Mouse (Mus musculus): ENCODE data around the gene Taz.

Gene Taz

DNA sequence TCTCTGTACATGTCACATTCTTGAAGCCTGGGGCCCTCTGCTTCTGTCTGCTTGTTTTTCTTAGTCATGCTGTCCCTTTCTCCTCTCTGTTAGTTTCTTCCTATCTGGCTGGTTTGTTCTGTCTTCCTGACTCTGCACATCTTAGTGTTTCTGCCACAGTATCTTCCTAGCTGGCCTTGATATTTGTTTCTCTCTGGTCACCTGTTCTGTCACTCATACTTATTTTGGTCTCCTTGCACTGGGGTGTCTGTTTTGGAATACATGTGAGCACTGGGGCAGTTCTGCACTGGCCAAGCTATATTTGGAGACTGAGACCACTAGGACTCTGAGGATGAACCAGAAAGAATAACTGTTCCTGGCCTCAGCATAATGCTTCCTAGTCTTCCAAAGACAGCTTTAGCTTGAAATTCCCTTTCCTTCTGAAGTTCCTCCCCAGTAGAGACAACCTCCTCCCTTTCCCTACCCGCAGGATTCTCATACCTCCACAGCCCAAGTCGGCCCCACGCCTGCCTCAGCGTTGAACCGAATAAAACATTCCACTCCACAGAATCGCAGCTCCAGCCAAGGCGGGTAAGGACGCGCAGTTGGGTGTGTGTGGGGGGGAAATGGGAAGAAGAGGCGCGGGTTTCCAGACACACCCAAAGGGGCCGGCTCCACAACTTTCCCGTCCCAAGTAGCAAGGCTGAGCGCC lies 526 bp upstream of the Taz start:
- no peak for DNase-seq

DNA sequence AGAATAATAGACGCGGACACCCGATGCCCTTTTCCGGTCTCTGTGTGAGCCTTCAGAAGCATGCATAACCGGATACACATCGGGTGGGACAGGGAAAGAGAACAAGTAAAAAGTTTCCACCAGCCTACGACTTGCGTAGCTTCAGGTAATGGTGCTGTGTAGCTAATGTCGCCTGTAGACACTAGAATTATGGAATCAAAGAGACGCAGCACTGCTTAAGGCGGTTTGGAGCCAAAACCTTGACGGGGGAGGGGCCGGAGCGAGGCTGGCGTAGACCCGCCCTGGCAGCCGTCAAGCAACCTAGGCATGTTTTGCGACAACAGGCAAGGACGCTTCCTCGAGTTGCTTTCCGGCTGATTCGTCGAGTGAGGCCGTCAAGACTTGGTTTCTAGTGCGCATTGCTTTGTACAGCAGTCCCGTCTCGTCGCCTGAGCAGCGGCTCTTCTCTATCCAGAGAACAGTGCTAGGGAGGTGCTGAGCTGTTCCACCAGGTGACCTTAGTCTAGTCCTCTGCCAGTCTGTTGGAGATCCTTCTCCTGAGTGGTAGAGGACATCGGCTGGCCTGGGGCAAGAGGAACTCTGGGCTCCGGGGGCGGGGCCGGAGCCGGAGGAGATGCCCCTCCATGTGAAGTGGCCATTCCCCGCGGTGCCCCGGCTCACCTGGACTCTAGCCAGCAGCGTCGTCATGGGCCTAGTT lies 831 bp downstream of the Taz start:
- DNase-seq: peak; percentile 84

DNA sequence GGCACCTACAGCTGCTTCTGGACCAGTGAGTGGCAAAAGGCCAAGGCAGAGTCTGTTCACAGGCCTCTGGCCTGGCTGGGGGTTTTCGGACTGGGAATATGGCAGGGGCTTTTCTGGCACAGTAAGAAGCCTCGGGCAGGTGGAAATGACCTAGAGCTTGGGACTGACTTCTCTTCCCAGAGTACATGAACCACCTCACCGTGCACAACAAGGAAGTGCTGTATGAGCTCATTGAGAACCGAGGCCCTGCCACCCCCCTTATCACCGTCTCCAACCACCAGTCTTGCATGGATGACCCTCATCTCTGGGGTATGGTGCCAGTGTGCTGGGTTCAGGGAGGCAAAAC lies 1.4 kb downstream of the Taz start:
- no peak for DNase-seq

DNA sequence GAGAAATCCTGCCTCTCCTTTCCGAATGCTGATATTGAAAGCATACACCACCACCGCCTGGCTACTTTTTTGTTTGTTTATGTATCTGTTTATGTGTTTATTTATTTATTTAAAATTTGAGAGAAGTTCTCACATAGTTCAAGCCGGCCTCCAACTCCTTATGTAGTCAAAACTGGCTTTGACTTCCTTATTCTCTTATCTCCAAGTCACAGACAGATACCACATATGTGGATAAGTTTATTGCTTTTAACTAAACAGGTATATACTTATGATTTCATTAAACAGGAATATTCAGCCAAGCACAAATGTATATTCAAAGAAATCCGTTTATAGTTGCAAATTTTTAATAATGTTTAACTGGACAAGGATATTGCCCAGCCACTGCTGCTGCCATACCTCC lies 11.7 kb downstream of the Taz start:
- DNase-seq: no peak

DNA sequence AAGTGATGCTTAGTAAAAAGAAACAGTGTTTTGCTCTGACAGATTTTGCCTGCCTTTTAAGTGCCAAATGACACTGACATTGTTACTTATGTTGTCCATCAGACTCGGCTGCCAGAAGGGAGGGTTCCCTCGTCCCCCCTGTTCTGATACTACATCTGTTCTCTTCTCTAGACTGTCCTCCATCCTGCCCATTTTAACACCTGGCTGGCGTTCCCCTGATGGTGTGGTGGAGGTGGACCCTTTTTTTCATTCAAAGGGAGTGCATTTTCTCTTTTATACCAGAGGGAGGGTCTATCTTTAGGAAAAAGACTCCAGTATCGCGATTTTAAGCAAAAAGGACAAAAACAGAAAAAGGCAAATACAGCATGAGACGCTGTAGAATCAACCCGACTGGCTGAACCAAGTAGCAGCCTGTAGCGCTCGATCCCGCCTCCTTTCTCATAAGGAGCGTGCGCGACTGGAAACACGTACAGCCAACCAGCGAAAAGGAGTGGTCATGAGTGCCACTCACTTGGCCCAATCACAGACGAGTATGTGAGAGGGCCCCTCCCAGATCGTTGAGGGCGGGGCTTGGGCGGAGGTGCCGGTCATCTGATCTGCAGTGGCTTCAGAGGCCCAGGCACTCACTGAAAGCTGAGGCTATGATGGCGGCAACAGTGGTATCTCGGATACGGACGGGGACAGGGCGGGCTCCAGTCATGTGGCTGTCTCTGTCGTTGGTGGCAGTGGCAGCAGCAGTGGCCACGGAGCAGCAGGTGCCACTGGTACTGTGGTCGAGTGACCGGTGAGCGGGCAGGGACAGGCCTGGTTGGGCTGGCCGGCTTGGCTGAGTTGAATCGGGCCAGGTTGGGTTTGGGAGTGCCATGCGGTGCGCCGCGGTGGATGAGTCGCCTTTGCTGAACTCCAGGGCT lies 15.1 kb downstream of the Taz start, which contains the start of gene Atp6ap1:
TSS of gene Atp6ap1 (plus strand) at position 560 of the 911 bp plus-strand sequence.
- DNase-seq: peak; percentile 95

DNA sequence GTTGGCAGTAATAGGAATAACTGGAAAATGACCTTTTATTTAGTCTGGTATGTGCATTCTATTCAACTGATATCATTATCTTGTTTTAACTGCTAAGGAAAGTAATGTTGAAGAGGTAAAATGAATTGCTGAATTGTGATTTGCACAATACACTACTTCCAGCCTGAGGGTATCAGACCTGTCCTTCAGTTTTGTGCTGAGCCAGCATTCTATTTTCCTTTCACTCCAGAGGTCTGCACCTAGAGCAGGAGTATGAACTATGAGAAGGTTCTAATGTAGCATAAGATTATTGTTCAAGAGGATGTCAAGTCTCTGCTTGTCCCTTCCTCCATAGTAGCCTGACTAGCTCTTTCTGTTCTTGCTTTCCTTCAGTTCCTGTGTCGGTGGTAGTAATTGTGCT lies 16.6 kb downstream of the Taz start:
- DNase-seq: no peak

DNA sequence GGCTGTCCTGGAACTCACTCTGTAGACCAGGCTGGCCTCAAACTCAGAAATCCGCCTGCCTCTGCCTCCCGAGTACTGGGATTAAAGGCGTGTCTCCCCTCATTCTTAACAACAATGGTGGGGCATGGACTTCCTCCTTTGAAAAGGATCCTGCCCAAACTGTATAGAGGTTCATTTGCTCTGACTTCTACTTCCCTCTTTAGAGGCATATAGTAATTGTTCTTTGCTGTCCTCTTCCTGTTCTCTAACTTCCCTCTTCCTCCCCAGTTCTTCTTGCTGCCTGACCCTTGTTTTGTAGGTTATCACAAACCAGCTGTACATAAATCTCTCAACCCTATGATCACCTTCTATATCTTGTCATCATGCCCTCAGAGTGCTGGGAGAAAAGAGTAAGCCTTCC lies 18.0 kb downstream of the Taz start:
- no peak for DNase-seq

DNA sequence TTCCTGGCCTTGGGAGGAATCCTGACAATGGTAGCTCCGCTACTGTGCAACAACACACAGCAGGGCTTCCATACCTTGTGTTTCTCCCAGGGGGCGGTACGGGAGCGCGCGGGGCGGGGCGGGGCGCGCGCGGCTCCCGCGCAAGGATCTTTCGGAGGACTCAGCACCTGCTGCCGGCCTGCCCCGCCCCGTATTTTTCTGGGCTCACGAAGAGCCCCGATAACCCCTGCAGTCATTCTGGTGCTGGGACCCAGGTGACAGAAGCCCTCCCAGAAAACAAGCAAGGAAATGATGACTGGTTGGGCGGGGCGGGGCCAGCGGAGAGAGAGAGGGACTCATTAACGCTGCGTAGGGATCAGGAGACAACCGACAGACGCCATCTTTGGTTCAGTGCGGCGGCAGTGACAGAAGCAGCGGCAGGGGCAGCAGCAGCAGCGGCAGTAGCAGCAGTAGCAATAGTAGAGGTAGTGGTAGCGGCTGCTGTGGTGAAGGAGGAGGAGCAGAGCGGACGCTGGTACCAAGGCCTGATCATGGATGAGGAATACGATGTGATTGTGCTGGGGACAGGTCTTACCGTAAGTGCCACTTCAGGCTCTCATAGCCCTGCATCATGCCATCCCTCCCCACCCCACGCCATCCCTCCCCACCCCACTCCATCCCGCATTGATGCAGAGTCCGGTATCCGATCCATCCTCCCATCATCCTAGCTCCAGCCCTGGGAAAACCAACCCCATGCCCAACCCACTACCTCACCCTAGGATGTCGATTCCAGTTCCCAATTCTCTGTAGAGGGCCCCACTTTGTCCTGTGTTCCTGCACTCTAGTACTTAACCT lies 23.4 kb downstream of the Taz start, which contains the start of gene Gdi1:
TSS of gene Gdi1 (plus strand) at position 132 of the 834 bp plus-strand sequence.
- DNase-seq: peak; percentile 76

DNA sequence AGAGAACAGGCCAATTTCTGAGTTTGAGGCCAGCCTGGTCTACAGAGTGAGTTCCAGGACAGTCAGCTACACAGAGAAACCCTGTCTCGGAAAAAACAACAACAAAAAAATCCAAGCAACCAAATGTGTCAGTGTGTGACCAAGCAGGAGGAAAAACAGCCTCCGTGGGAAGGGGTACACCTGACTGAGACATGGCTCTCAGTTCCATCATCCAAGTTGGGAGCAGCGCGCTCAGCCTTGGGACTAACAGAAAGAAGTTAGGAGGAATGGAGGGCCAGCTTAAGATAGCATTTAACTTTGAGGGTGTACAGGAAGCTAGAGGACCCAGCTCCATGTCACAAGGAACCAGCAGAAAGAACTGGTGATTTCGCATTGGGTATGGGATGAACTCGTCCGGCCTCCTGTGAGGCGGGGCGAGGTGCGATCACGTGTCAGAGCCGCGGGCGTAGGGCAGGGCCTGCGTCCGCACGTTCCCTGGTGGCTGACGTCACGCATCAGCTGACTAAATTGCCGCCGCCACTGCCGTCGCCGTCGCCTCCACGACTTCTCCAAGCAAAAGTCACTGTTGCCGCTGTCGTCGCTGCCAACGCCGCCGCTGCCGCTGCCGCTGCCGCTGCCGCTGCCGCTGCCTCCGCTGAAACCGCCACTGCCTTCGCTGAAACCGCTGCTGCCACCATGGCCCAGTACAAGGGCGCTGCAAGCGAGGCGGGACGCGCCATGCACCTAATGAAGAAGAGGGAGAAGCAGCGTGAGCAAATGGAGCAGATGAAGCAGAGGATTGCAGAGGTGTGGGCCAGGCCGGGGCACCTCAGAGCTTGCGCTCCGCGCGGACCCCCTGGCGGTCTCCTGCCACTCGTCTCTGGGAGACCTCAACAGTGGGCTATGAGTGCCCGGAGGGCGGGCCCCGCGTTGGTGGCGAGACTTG lies 31.1 kb downstream of the Taz start, which contains the start of gene Fam50a:
TSS of gene Fam50a (plus strand) at position 494 of the 925 bp plus-strand sequence.
- peak; percentile 84 for DNase-seq

DNA sequence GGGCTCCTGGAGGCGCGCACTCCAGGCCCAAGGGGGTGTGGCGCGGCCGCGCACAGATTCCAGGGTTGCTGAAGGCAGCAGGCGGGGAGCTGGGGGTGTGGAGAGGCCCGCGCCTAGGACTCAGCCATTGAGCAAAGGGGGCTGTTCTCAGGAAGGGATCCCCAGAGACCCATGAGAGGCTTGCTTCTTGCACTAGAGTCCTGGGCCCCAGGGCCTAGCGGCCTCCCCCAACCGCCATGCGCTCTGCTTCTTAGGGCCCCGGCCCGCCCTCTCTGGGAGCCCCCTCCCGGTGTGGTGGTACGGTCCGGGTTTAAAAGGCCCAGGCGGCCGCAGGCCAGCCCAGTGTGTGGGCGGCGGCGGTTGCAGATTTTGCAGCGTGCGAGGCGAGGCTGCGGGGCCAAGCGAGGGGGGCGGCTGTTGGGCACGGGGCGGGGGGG lies 47.0 kb downstream of the Taz start, which contains the start of gene Plxna3:
TSS of gene Plxna3 (plus strand) at position 342 of the 437 bp plus-strand sequence.
- DNase-seq: peak; percentile 66

DNA sequence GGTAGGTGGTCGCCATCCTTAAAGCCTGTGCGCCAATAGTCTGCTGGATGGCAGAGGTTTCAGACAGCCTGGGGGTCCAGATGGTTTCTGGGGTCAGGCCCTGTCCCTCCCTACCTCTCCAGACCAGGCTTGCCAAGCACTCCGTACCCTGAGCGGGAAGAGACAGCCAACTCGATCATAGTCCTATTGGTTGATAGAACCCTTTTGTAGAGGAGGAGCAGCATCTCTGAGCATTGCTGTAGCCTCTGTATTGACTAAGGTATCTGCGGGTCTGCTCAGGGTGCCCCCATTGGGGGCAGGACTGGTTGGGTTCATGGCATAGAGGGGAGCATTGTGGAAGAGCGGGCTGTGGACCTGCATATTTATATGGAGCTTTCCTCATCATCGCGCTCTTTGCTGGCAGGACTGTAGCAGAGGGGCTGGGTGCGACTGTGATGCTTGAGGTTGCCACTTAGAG lies 47.5 kb downstream of the Taz start:
- no peak for DNase-seq

DNA sequence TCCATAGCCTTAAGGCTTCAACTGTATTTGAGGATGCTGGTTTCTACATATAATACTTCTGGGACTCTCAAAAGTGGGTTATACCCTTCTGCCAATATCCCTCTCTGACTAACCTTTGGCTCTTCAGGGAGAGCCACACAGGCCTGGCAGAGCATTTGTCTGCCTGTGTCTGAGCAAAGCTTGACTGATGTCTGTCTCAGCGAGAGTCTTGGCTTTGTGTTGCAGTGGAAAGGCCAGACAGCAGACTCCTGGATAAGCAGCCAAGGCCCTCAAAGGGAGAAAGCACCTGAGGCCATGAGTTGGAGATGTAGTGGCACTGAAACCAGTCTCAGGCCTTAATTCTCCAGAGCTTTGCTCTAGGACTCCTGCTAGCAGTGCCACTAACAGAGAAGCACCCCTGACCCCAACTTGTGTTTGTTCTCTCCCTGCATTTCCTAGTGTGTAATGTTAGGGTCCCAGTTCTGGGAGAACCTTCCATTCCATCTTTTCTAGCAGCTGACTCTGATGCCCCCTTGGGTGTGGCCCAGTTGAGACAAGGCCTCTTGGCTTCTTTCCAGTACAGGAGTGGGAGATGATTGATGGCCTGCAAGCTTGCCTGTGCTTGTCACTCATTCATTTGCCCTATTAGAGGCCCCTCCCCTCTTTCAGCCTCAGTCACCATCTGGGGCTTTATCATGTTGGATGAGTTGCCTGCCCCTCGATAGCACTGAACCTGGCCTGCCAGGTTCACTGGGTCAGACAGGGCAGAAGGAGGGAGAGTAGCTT lies 48.6 kb downstream of the Taz start:
- peak; percentile 43 for DNase-seq
